Mouse (Mus musculus) splenic B cell, adult 2 months (primary cell): ENCODE results near the gene Rc3h1.

Experiments
- DNase-seq: peaks from one replicate; pipeline ENCODE4 v3.0.0-alpha.2; 2011; ENCODE audit warnings: low read depth, low spot score
- H3K27me3 ChIP-seq: 2 replicates; pipeline ENCODE4 v1.6.1; 2012; ENCODE audit warnings: mild to moderate bottlenecking, low read length, moderate library complexity, mixed read lengths; ENCODE audit not compliant: control insufficient read depth, poor library complexity, insufficient read depth, severe bottlenecking
- H3K36me3 ChIP-seq: 2 replicates; pipeline ENCODE4 v1.6.1; 2012; ENCODE audit warnings: mild to moderate bottlenecking, low read length, moderate library complexity, mixed read lengths; ENCODE audit not compliant: control insufficient read depth, poor library complexity, insufficient read depth, severe bottlenecking

Gene Rc3h1

GRCm38 (mm10) chr1:160906558-160907481, 602 bp downstream of the Rc3h1 start:
- DNase-seq = peak; percentile 13
- no peaks in the 10 kb centered on the region for H3K36me3 ChIP-seq
- H3K27me3 ChIP-seq = no peaks in the 10 kb centered on the region

DNA sequence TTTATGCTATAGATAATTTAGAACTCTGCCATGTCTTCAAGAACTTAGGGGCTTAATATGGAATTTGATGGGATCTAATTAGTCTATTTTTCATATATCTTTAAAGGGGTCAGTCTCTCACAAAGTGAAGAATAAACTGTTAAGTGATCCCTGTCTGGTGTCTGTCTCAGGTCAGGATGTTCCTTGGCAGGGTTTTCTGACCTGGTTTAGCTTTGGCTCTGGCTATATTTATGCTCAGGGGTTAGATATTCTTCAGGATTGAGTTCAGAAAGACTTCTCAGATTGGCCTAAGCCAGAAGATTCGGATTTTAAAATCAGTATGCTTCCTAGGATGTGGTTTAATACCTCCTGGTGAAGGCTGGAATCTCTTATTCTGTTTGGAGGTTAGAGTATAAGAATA, 4.0 kb downstream of the Rc3h1 start:
- no peaks in the 10 kb centered on the region for H3K27me3 ChIP-seq
- H3K36me3 ChIP-seq = no peaks in the 10 kb centered on the region
- no peak for DNase-seq

DNA sequence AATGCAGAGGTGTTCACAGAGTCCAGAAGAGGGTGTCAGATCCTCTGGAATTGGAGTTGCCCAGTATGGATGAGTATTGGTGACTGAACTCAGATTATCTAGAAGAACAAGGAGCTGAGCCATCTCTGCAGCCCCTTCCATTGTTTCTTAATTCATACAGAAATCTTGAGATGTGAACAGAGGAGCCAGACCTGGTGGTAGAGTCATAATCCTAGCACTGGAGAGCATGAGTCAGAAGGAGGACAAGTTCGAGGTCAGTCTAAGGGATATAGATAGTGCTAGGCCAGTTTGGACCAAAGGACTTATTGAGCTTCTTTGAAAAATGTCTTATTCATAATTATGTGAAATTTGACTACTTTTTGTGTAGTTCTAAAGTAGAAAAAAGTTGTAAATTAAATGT, 4.6 kb downstream of the Rc3h1 start:
- Histone ChIP-seq H3K36me3 (no peaks in the 10 kb centered on the region), H3K27me3 (no peaks in the 10 kb centered on the region)
- no peak for DNase-seq

DNA sequence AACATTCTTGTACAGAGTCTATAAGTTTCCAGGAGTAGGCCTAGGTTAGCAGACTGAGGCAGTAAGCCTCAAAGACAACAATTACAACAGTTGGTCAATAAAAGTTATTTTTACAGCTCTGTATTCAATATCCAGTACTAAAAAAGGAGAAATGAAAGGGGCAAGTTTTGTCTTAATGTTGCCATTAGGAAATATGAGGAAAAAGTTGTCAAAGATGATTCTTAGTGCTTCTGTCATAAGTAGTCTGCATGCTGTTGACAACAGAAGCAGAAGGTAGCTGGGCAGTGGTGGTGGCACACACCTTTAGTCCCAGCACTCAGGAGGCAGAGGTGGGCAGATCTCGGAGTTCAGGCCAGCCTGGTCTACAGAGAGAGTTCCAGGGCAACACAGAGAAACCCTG, 13.2 kb downstream of the Rc3h1 start:
- no peak for DNase-seq
- H3K27me3 ChIP-seq = no peaks in the 10 kb centered on the region
- no peaks in the 10 kb centered on the region for H3K36me3 ChIP-seq

- Histone ChIP-seq H3K36me3 (no peaks in the 10 kb centered on the region), H3K27me3 (no peaks in the 10 kb centered on the region)
- peak; percentile 39 for DNase-seq
These were observed 15.7 kb downstream of the Rc3h1 start for GRCm38 (mm10) chr1:160921938-160922337.

DNA sequence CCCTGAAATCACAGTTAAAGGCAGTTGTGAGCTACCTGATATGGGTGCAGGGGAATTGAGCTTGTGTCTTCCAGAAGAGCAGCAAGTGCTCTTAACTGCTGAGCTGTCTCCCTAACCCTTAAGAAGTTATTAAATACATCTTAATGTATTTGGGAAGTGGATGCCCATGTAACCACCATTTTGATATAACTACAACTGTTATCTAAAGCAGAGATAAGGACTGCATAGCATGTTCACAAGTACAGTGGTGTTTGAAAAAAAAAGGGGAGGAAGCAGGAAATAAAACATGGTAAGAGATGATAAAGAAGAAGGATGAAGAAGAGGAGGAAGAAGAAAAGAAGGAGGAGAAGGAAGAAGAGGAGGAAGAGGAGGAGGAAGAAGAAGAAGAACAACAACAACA, 25.1 kb downstream of the Rc3h1 start:
- H3K27me3 ChIP-seq = no peaks in the 10 kb centered on the region
- no peak for DNase-seq
- 0 out of 2 replicates have a peak, but pooled peaks cover 3% of the 10 kb centered on the region for H3K36me3 ChIP-seq

DNA sequence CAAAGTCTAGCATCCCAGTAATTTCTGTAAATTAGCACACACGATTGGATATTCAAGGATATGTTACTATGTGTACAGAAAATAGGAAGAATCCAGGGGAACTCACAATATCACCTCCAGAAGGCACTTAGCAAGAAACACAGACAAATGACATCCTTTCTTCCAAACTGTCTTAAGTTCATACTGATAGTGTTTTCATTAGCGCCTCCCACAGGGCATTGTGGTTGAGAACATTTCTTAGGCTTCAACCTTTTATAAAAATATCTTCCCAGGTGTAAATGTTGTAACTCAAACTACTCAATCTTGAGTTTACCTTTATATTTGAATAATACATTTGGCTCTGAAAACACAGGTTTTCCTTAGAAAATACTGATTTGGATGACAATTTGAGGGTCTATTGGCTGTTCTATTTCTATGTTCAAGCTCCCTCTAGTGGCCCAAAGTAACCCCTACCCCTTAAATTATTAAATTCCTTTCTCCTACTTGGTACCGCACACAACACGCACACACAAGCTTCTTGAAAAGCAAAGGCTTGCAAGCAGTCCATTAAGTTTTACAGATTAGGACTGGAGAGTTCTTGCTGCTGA, 27.8 kb downstream of the Rc3h1 start:
- peak; percentile 63 for DNase-seq
- no peaks in the 10 kb centered on the region for H3K27me3 ChIP-seq
- H3K36me3 ChIP-seq = 0 out of 2 replicates have a peak, but pooled peaks cover 3% of the 10 kb centered on the region

GRCm38 (mm10) chr1:160935551-160935950, 29.3 kb downstream of the Rc3h1 start:
- peaks cover 5% of the 10 kb centered on the region; the same call in 1 of the 2 replicates for H3K36me3 ChIP-seq
- no peak for DNase-seq
- no peaks in the 10 kb centered on the region for H3K27me3 ChIP-seq

GRCm38 (mm10) chr1:160963199-160963598, 57.0 kb downstream of the Rc3h1 start:
- H3K36me3 ChIP-seq = peaks cover 21% of the 10 kb centered on the region
- H3K27me3 ChIP-seq = no peaks in the 10 kb centered on the region
- DNase-seq = no peak

- H3K36me3 ChIP-seq = peaks cover 23% of the 10 kb centered on the region
- H3K27me3 ChIP-seq = no peaks in the 10 kb centered on the region
- no peak for DNase-seq
These were observed 61.0 kb downstream of the Rc3h1 start for GRCm38 (mm10) chr1:160967268-160967667.

- H3K27me3 ChIP-seq = no peaks in the 10 kb centered on the region
- H3K36me3 ChIP-seq = peaks cover 23% of the 10 kb centered on the region
- no peak for DNase-seq
These were observed 62.4 kb downstream of the Rc3h1 start for GRCm38 (mm10) chr1:160968643-160969042.

GRCm38 (mm10) chr1:160978071-160978735, 72.0 kb downstream of the Rc3h1 start, which contains the start of gene Serpinc1:
TSS of gene Serpinc1 (plus strand) at chr1:160978585.
- DNase-seq = no peak
- no peaks in the 10 kb centered on the region for H3K27me3 ChIP-seq
- H3K36me3 ChIP-seq = 0 out of 2 replicates have a peak, but pooled peaks cover 3% of the 10 kb centered on the region

GRCm38 (mm10) chr1:160980021-160980420, 73.8 kb downstream of the Rc3h1 start:
- DNase-seq = no peak
- Histone ChIP-seq H3K27me3 (no peaks in the 10 kb centered on the region), H3K36me3 (0 out of 2 replicates have a peak, but pooled peaks cover 3% of the 10 kb centered on the region)

DNA sequence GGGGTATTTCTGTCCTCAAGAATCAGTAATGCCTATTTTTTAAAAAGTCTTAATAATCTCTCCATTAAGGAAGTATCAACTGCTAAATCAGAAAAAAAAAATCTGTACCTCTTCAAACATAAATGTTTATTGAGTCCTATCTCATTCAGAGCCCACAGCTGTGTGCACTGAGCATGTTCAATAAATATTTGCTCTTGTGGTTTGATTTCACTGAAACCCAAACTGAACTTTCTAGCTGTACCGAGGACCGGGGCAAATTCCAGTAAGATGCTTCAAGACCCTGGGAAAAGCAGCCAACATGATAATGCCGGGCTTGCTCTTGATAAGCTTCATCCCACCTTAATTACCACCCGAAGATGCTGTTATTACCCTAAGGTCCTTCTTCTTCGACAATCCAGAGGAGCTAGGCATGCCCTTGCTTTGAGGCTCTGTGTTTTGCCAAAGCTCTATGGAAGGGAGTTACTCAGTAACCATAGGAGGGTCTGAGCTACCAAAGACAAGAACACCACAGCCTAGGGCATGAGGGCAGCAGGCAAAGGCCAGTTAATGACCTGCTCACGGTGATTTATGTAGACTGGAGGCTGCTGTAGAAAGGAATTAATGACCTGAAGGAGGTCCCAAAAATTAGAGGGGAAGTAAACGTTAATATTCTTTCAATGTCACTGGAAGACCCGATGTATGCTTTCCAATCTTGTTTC, 74.5 kb downstream of the Rc3h1 start:
- no peak for DNase-seq
- H3K36me3 ChIP-seq = 0 out of 2 replicates have a peak, but pooled peaks cover 3% of the 10 kb centered on the region
- no peaks in the 10 kb centered on the region for H3K27me3 ChIP-seq
